Mouse (Mus musculus) lung, postnatal 0 days (tissue): ENCODE measurements around the gene Zwilch. TPM values are rescaled to one million over a fixed set of nuclear protein-coding genes. Genes with fewer than 3 reads are reported as not detected.
"Not testable (repeated sequence)": the region's sequence is repeated elsewhere in the genome, so short reads cannot be mapped to it uniquely, and the experiment has no call there.

Experiments
- ATAC-seq: fragments of 200-750 bp; cut with Nextera tagmentation; 2 replicates; pipeline ENCODE4 v1.8.0; 2017; ENCODE audit warnings: moderate library complexity
- DNase-seq: peaks from one replicate; pipeline ENCODE4 v3.0.0-alpha.2; 2016; ENCODE audit warnings: low spot score
- H3K27ac ChIP-seq: fragments of 300-500 bp; sonication (generic); 2 replicates; pipeline ENCODE4 v1.5.1; 2014; ENCODE audit warnings: antibody characterized with exemption, mild to moderate bottlenecking, low read length, mixed read lengths
- H3K27me3 ChIP-seq: fragments of 300-500 bp; sonication (generic); replicated peaks from 2 replicates; pipeline ENCODE4 v1.6.1; 2014; ENCODE audit warnings: low read length, mixed read lengths; ENCODE audit not compliant: insufficient read depth
- H3K36me3 ChIP-seq: fragments of 300-500 bp; sonication (generic); 2 replicates; pipeline ENCODE4 v1.6.1; 2014; ENCODE audit warnings: low read length, mixed read lengths; ENCODE audit not compliant: insufficient read depth
- H3K4me1 ChIP-seq: fragments of 300-500 bp; sonication (generic); 2 replicates; pipeline ENCODE4 v1.6.1; 2014; ENCODE audit warnings: antibody characterized with exemption, low read depth, low read length, mixed read lengths; ENCODE audit not compliant: insufficient read depth
- H3K4me2 ChIP-seq: fragments of 300-500 bp; sonication (generic); replicated peaks from 2 replicates; pipeline ENCODE4 v1.6.1; 2014; ENCODE audit warnings: low read depth, mild to moderate bottlenecking, low read length, moderate library complexity, mixed read lengths
- H3K4me3 ChIP-seq: fragments of 300-500 bp; sonication (generic); 2 replicates; pipeline ENCODE4 v1.5.1; 2014; ENCODE audit warnings: low read depth, low read length
- H3K9ac ChIP-seq: fragments of 300-500 bp; sonication (generic); replicated peaks from 2 replicates; pipeline ENCODE4 v1.6.1; 2014; ENCODE audit warnings: low read depth, mild to moderate bottlenecking
- H3K9me3 ChIP-seq: fragments of 300-500 bp; sonication (generic); 2 replicates; pipeline ENCODE4 v1.6.1; 2016; ENCODE audit warnings: low read length, mixed read lengths
- CTCF ChIP-seq: IDR thresholded peaks from 2 replicates; pipeline ENCODE4 v1.5.1; 2016; ENCODE audit warnings: antibody characterized with exemption, mild to moderate bottlenecking
- EP300 ChIP-seq: IDR thresholded peaks from 2 replicates; pipeline ENCODE4 v1.6.1; 2016; ENCODE audit warnings: antibody characterized with exemption, mild to moderate bottlenecking, control low read depth
- whole genome bisulfite sequencing: fragments of 180-500 bp; shearing (Covaris S2); extraction: QIAGEN DNeasy Blood & Tissue Kit; methylation state at CpG from one replicate; pipeline ENCODE4 v1.1.7; 2014; 5-methylcytosine and 5-hydroxymethylcytosine counted together
- polyA plus RNA-seq: library from polyadenylated mRNA; unstranded; fragments of >200 nt; fragmentation: Nextera tagmentation; extraction: Ambion mirVana; gene quantifications from 2 replicates; pipeline ENCODE4 v1.2.1, GENCODE M21; 2015

Zwilch gene
- polyA plus RNA-seq, 1 experiment from 2014 or later: 1.5 TPM

DNA sequence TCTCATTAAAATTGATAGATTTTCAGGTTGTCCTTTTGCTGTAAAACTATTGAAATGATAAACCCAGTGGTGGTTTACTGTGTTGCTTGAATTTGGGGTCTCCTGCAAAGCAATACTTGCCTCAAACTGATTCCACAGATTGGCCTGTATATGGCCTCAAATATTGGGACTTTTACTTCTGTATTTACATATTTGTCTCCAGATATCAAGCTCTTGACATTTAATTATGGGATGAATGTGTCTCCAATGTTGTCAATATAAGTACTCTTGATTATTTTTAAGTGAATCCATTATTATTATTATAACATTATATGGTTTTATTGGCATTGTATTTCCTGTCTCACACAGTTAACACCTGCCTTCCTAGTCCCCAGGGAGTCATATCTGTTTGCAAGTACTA is 1.4 kb upstream of the Zwilch start:
- Histone ChIP-seq H3K27ac (no peak overlapping the region), H3K4me1 (peaks cover 5% of the 10 kb centered on the region; the same call in 1 of the 2 replicates), H3K4me3 (peak overlapping the region; percentile 55), H3K27me3 (no peaks in the 10 kb centered on the region), H3K4me2 (peak overlapping the region; percentile 62), H3K9ac (peak overlapping the region; percentile 55; the same call in 1 of the 2 replicates), H3K36me3 (peaks cover 23% of the 10 kb centered on the region), H3K9me3 (no peaks in the 10 kb centered on the region)
- TF ChIP-seq CTCF (no peak), EP300 (no peak)
- ATAC-seq: no peak
- no peak for DNase-seq

GRCm38 (mm10) chr9:64173666-64174220 is 839 bp upstream of the Zwilch start:
- Histone ChIP-seq H3K4me3 (peak overlapping the region; percentile 55), H3K9me3 (no peaks in the 10 kb centered on the region), H3K4me1 (peaks cover 5% of the 10 kb centered on the region; the same call in 1 of the 2 replicates), H3K9ac (peak overlapping the region; percentile 55), H3K36me3 (peaks cover 23% of the 10 kb centered on the region), H3K4me2 (peak overlapping the region; percentile 62), H3K27me3 (no peaks in the 10 kb centered on the region), H3K27ac (peak overlapping the region; percentile 81)
- ATAC-seq (no peak), DNase-seq (no peak)
- TF ChIP-seq CTCF (no peak), EP300 (no peak)
- WGBS: under 1% methylated on average over 16 of the region's 16 CpGs

DNA sequence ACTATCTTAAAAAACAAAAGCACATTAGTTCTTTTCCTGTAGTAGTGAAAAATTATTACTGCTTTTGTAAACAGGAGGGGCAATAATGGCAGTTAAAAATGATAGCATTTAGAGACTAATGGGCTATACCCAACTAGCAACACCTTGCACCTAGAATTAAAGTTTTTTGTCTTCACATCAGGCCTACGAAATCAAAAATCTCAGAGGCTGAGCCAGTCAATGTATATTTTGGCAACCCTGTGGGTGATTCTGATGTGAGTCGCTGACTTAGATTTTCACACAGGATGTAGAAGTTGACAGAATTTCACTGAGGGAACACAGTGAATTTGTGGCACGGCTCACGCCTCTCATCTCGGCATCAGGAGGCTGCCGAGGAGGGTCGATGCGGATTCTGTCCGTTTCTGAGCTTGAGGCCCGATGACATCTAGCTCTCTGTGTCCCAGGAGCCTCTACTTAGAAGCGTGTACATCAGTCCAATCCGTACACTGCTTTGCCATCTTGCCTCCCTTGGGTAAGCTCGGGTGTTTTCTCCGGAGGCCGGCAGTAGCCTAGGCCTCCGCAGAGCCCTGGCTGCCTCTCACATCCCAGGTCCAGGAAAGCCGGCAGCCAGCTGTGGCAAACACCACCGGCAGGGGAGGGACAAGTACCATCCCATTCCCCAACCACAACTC is 624 bp downstream of the Zwilch start:
- Histone ChIP-seq H3K36me3 (peaks cover 14% of the 10 kb centered on the region), H3K4me3 (peak overlapping the region; percentile 55), H3K27ac (peak overlapping the region; percentile 81; the same call in 1 of the 2 replicates), H3K4me2 (peak overlapping the region; percentile 88), H3K4me1 (peaks cover 5% of the 10 kb centered on the region; the same call in 1 of the 2 replicates), H3K27me3 (no peaks in the 10 kb centered on the region), H3K9me3 (no peaks in the 10 kb centered on the region), H3K9ac (peak overlapping the region; percentile 55)
- 2% methylated on average over 18 of the region's 18 CpGs for WGBS
- ATAC-seq (peak; percentile 47), DNase-seq (no peak)
- TF ChIP-seq CTCF (peak; percentile 22; the same call in 1 of the 2 replicates), EP300 (no peak)

DNA sequence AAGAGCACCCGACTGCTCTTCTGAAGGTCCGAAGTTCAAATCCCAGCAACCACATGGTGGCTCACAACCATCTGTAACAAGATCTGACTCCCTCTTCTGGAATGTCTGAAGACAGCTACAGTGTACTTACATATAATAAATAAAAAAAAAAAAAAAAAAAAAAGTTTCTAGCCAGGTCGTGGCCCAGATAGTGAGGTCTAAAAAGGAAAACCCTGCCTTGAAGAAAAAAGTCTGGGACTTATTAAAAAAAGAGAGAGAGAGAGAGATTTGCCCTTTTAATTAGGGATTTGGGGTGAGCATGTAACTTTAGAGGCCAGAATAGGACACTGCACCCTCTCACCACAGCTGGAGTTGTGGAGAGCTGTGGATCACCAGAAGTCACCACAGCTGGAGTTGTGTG is 2.9 kb downstream of the Zwilch start:
- ATAC-seq, H3K4me1 ChIP-seq, H3K36me3 ChIP-seq, H3K4me3 ChIP-seq, H3K27me3 ChIP-seq, H3K9ac ChIP-seq, H3K9me3 ChIP-seq, DNase-seq, H3K4me2 ChIP-seq, H3K27ac ChIP-seq: not testable (repeated sequence)
- 86% methylated on average over 3 of the region's 3 CpGs for WGBS

GRCm38 (mm10) chr9:64160471-64160870 is 12.4 kb downstream of the Zwilch start:
- ATAC-seq (no peak), DNase-seq (no peak)
- Histone ChIP-seq H3K27ac (no peak overlapping the region), H3K4me1 (no peaks in the 10 kb centered on the region), H3K27me3 (no peaks in the 10 kb centered on the region), H3K36me3 (0 out of 2 replicates have a peak, but pooled peaks cover 7% of the 10 kb centered on the region), H3K9me3 (no peaks in the 10 kb centered on the region), H3K4me2 (no peak overlapping the region), H3K9ac (no peak overlapping the region), H3K4me3 (no peak overlapping the region)
- 92% methylated on average over 5 of the region's 5 CpGs for WGBS
- TF ChIP-seq CTCF (no peak), EP300 (no peak)

- Histone ChIP-seq H3K27ac (no peak overlapping the region), H3K4me2 (no peak overlapping the region), H3K4me1 (no peaks in the 10 kb centered on the region), H3K36me3 (no peaks in the 10 kb centered on the region; the same call in 1 of the 2 replicates), H3K27me3 (no peaks in the 10 kb centered on the region), H3K9ac (no peak overlapping the region), H3K4me3 (no peak overlapping the region), H3K9me3 (no peaks in the 10 kb centered on the region)
- no peak for ATAC-seq
- 80% methylated on average over 1 of the region's 1 CpGs for WGBS
- no peak for TF ChIP-seq CTCF
- TF ChIP-seq EP300: no peak
- no peak for DNase-seq
Measured at GRCm38 (mm10) chr9:64156641-64157040, 16.3 kb downstream of the Zwilch start.
